Mouse (Mus musculus) hindbrain, embryonic 16.5 days (tissue): ENCODE results near the gene Gpr152. TPM values are rescaled to one million over a fixed set of nuclear protein-coding genes. Genes with fewer than 3 reads are reported as not detected.

ENCODE experiments used
- ATAC-seq: fragments of 200-750 bp; cut with Nextera tagmentation; 2 replicates; pipeline ENCODE4 v1.8.0; 2017; ENCODE audit warnings: moderate TSS enrichment, moderate library complexity
- H3K27ac ChIP-seq: fragments of 300-500 bp; sonication (generic); 2 replicates; pipeline ENCODE4 v1.5.1; 2014; ENCODE audit warnings: low read depth, mild to moderate bottlenecking, control low read depth, low read length, moderate library complexity
- H3K27me3 ChIP-seq: fragments of 300-500 bp; sonication (generic); replicated peaks from 2 replicates; pipeline ENCODE4 v1.6.1; 2014; ENCODE audit warnings: low read length; ENCODE audit not compliant: control insufficient read depth, insufficient read depth
- H3K36me3 ChIP-seq: fragments of 300-500 bp; sonication (generic); 2 replicates; pipeline ENCODE4 v1.6.1; 2014; ENCODE audit warnings: mild to moderate bottlenecking, low read length, moderate library complexity, mixed read lengths; ENCODE audit not compliant: control insufficient read depth, insufficient read depth
- H3K4me1 ChIP-seq: fragments of 300-500 bp; sonication (generic); 2 replicates; pipeline ENCODE4 v1.6.1; 2014; ENCODE audit warnings: low read depth, low read length; ENCODE audit not compliant: control insufficient read depth, insufficient read depth
- H3K4me2 ChIP-seq: fragments of 300-500 bp; sonication (generic); 2 replicates; pipeline ENCODE4 v1.6.1; 2014; ENCODE audit warnings: mild to moderate bottlenecking, low read length, control low read depth, moderate library complexity
- H3K4me3 ChIP-seq: fragments of 300-500 bp; sonication (generic); 2 replicates; pipeline ENCODE4 v1.5.1; 2014; ENCODE audit warnings: mild to moderate bottlenecking, low read length, control low read depth, moderate library complexity
- H3K9ac ChIP-seq: fragments of 300-500 bp; sonication (generic); 2 replicates; pipeline ENCODE4 v1.6.1; 2014; ENCODE audit warnings: low read depth, mild to moderate bottlenecking, control low read depth, low read length, moderate library complexity
- H3K9me3 ChIP-seq: fragments of 300-500 bp; sonication (generic); 2 replicates; pipeline ENCODE4 v1.6.1; 2014; ENCODE audit warnings: mild to moderate bottlenecking, low read length, moderate library complexity; ENCODE audit not compliant: control insufficient read depth
- WGBS: fragments of 180-500 bp; shearing (Covaris S2); extraction: QIAGEN DNeasy Blood & Tissue Kit; methylation state at CpG from one replicate; pipeline ENCODE4 v1.1.7; 2014; 5-methylcytosine and 5-hydroxymethylcytosine counted together
- polyA plus RNA-seq: library from polyadenylated mRNA; unstranded; fragments of >200 nt; fragmentation: Nextera tagmentation; extraction: Ambion mirVana; gene quantifications from 2 replicates; pipeline ENCODE4 v1.2.1, GENCODE M21; 2015

Gene Gpr152
- polyA plus RNA-seq, 1 experiment from 2014 or later = not detected

- Histone ChIP-seq H3K9ac (no peak overlapping the region), H3K9me3 (no peaks in the 10 kb centered on the region), H3K36me3 (no peaks in the 10 kb centered on the region), H3K4me3 (no peak overlapping the region), H3K27ac (no peak overlapping the region), H3K4me2 (no peak overlapping the region), H3K27me3 (no peaks in the 10 kb centered on the region), H3K4me1 (peaks cover 11% of the 10 kb centered on the region)
- ATAC-seq = no peak
- 90% methylated on average over 10 of the region's 10 CpGs for WGBS
These were observed 31.3 kb downstream of the Gpr152 start for GRCm38 (mm10) chr19:4170723-4171392.

DNA sequence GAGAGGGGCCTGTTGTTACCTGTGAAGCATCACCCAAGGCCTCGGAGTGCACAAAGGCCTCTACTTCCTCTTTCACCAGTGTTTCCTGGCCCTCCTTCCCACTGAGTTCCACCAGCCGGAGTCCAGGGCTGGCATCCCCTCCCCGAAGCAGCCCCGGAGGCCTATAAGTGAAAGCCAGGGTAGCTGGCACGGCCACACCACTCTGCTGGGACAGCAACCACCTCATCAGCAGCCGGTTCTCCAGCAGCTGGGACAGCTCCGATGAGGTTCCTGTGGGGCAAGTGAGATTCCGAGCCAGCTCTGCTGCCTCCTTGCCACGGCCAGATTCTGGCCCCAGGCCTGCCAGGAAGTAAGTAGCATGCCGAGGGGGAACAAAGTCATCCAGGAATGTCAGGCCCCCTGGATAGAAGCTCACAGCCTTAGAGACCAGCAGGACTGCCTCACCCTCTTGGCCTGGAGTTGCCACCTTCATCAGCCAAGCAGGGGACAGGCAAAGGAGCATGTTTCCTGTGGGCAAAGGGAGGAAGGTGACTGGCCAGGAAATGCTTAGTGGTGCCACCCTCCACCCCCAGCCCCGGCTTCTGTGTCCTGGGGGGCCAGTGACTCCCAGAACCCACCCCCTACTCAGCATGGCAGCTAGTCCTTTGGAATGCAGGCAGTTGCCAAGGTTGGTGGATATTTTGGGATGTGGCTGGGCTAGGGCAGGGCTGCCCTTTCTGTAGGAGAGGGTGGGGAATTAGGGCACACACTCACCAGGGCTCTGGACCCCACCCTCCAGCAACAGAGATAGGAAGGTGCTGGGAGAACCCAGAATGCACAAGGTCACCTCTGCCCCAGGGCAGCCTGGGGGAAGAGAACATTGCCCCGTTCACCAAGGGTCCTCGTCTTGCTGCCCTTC, 32.1 kb downstream of the Gpr152 start:
- no peak for ATAC-seq
- Histone ChIP-seq H3K4me3 (no peak overlapping the region), H3K36me3 (no peaks in the 10 kb centered on the region), H3K4me1 (peaks cover 11% of the 10 kb centered on the region), H3K4me2 (no peak overlapping the region; the same call in 1 of the 2 replicates), H3K9me3 (no peaks in the 10 kb centered on the region), H3K9ac (peak overlapping the region; percentile 38), H3K27ac (no peak overlapping the region), H3K27me3 (no peaks in the 10 kb centered on the region)
- WGBS = 64% methylated on average over 13 of the region's 13 CpGs

- H3K4me1 ChIP-seq = peaks cover 11% of the 10 kb centered on the region
- H3K27me3 ChIP-seq = no peaks in the 10 kb centered on the region
- H3K4me3 ChIP-seq = no peak overlapping the region
- 61% methylated on average over 11 of the region's 11 CpGs for WGBS
- ATAC-seq = no peak
- no peaks in the 10 kb centered on the region for H3K9me3 ChIP-seq
- H3K9ac ChIP-seq = no peak overlapping the region; the same call in 1 of the 2 replicates
- no peak overlapping the region for H3K4me2 ChIP-seq
- no peaks in the 10 kb centered on the region for H3K36me3 ChIP-seq
- H3K27ac ChIP-seq = no peak overlapping the region
These were observed 33.3 kb downstream of the Gpr152 start for GRCm38 (mm10) chr19:4172925-4173324.

DNA sequence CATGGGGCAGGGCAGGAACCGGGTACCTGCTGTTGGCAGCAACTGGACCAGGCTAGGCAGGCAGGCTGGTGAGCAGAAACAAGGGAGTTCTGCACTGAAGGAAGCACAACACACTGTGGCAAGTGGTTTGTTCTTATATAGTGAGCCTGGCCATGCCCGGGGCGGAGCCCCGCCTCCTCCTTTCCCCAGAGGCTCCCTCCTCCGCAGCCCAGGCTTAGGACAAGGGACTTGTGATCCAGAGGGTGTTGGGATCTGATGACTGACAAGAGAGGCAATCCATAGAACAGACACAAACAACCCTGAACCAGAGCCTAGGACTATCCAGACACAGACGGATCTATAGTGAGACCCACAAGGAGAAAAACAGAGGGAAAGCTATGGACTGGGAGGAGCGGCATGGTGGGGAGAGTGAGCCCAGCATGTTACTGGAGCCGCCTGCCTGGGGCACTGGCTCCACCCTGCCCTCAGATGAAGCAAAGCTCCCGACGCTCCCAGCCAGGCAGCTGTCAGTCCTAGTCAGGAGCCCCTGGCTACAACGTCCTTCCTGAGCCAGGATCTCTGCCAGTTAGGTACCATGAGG, 35.9 kb downstream of the Gpr152 start, which contains the start of gene Carns1:
Gene Carns1 (minus strand): TSS at position 112 of the 580 bp plus-strand sequence.
- WGBS = 6% methylated on average over 11 of the region's 11 CpGs
- H3K4me3 ChIP-seq = no peak within 1 kb of the TSS
- H3K4me1 ChIP-seq = peaks cover 6% of the 10 kb centered on the region
- H3K9me3 ChIP-seq = no peaks in the 10 kb centered on the region
- H3K4me2 ChIP-seq = peak within 1 kb of the TSS; percentile 37
- ATAC-seq = no peak
- peak within 1 kb of the TSS; percentile 35; the same call in 1 of the 2 replicates for H3K9ac ChIP-seq
- no peak within 1 kb of the TSS for H3K27ac ChIP-seq
- H3K36me3 ChIP-seq = no peaks in the 10 kb centered on the region
- H3K27me3 ChIP-seq = no peaks in the 10 kb centered on the region

GRCm38 (mm10) chr19:4180411-4180810, 40.8 kb downstream of the Gpr152 start:
- no peak for ATAC-seq
- Histone ChIP-seq H3K36me3 (no peaks in the 10 kb centered on the region), H3K27me3 (no peaks in the 10 kb centered on the region), H3K4me1 (peaks cover 7% of the 10 kb centered on the region), H3K9me3 (no peaks in the 10 kb centered on the region), H3K4me2 (no peak overlapping the region), H3K27ac (no peak overlapping the region), H3K9ac (no peak overlapping the region), H3K4me3 (no peak overlapping the region)
- WGBS = 92% methylated on average over 7 of the region's 7 CpGs

- ATAC-seq = peak; percentile 72
- H3K27ac ChIP-seq = no peak overlapping the region
- H3K36me3 ChIP-seq = no peaks in the 10 kb centered on the region
- 33% methylated on average over 3 of the region's 3 CpGs for WGBS
- H3K4me1 ChIP-seq = peaks cover 5% of the 10 kb centered on the region
- H3K9me3 ChIP-seq = no peaks in the 10 kb centered on the region
- no peak overlapping the region for H3K4me3 ChIP-seq
- no peaks in the 10 kb centered on the region for H3K27me3 ChIP-seq
- no peak overlapping the region for H3K9ac ChIP-seq
- no peak overlapping the region for H3K4me2 ChIP-seq
These were observed 42.3 kb downstream of the Gpr152 start for GRCm38 (mm10) chr19:4181892-4182291.

DNA sequence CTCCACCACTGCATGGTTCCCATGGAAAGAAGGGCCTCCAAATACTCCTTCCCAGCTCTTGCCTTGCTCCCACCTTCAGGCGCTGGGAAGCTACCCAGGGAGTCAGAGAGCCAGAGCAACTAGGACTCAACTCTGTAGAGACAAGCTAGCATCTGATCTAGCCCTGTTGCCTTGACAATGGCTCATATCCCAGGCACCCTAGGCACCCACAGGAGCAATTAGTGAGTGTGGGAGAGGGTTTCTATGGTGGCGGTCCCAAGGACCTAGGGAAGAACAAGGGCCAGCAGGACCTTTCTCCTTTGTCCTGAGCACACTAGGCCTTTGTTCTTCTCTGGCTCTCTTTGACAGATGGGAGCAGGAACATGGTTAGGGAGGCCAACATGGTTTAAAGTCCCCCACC, 44.1 kb downstream of the Gpr152 start:
- Histone ChIP-seq H3K27ac (no peak overlapping the region), H3K4me1 (peaks cover 5% of the 10 kb centered on the region), H3K36me3 (no peaks in the 10 kb centered on the region), H3K9me3 (no peaks in the 10 kb centered on the region), H3K4me3 (no peak overlapping the region), H3K27me3 (no peaks in the 10 kb centered on the region), H3K4me2 (no peak overlapping the region), H3K9ac (no peak overlapping the region)
- no peak for ATAC-seq
- WGBS = 68% methylated on average over 2 of the region's 2 CpGs

GRCm38 (mm10) chr19:4184976-4185975, 45.7 kb downstream of the Gpr152 start:
- H3K4me1 ChIP-seq = peaks cover 5% of the 10 kb centered on the region
- no peaks in the 10 kb centered on the region for H3K27me3 ChIP-seq
- H3K9me3 ChIP-seq = no peaks in the 10 kb centered on the region
- WGBS = 67% methylated on average over 15 of the region's 15 CpGs
- no peak overlapping the region for H3K27ac ChIP-seq
- H3K4me2 ChIP-seq = no peak overlapping the region
- no peak overlapping the region for H3K4me3 ChIP-seq
- H3K36me3 ChIP-seq = no peaks in the 10 kb centered on the region
- H3K9ac ChIP-seq = no peak overlapping the region
- no peak for ATAC-seq
